Mouse (Mus musculus) CH12.LX (cell line): ENCODE results near the gene Cyp1a1.

Experiments
- E2F4 ChIP-seq: IDR thresholded peaks from 2 replicates; pipeline ENCODE4 v1.6.1; 2011; ENCODE audit warnings: low read depth, low read length, improper control_type of control experiment; ENCODE audit not compliant: insufficient replicate concordance
- JUN ChIP-seq: IDR thresholded peaks from 2 replicates; pipeline ENCODE4 v1.6.1; 2011; ENCODE audit warnings: low read depth, mild to moderate bottlenecking, low read length, improper control_type of control experiment, moderate library complexity; ENCODE audit not compliant: insufficient read depth
- MAX ChIP-seq: IDR thresholded peaks from 2 replicates; pipeline ENCODE4 v1.6.1; 2011; ENCODE audit warnings: low read length, improper control_type of control experiment
- POLR2A ChIP-seq: IDR thresholded peaks from 2 replicates; pipeline ENCODE4 v1.6.1; 2011; ENCODE audit warnings: low read depth, mild to moderate bottlenecking, improper control_type of control experiment, low read length
- RCOR1 ChIP-seq: conservative IDR thresholded peaks from 2 replicates; pipeline ENCODE4 v1.6.1; 2012; ENCODE audit warnings: low read depth, mild to moderate bottlenecking, inconsistent platforms, low read length, improper control_type of control experiment
- TCF12 ChIP-seq: IDR thresholded peaks from 2 replicates; pipeline ENCODE4 v1.6.1; 2014; ENCODE audit warnings: low read depth, mild to moderate bottlenecking, inconsistent platforms, low read length, improper control_type of control experiment

GRCm38 (mm10) chr9:57694108-57694507, 6.4 kb downstream of the Cyp1a1 start:
- TF ChIP-seq TCF12, result no peak
- TF ChIP-seq E2F4, result no peak
- TF ChIP-seq POLR2A, result no peak
- TF ChIP-seq MAX, result no peak
- TF ChIP-seq RCOR1, result no peak
- no peak for TF ChIP-seq JUN
